Mouse (Mus musculus): ENCODE results near the gene Gm5617.

GRCm38 (mm10) chr9:48465671-48466070, 29.6 kb upstream of the Gm5617 start:
- TF ChIP-seq CTCF (IDR thresholded peaks at IDR 0.05; ENCODE audit: low read depth, low read length) (peak; percentile 52), POLR2A (IDR thresholded peaks at IDR 0.05; ENCODE audit: extremely low read depth, insufficient read depth, low read length) (no peak)

Data from liver, adult 2 months (tissue).